Mouse (Mus musculus) heart, embryonic 11.5 days (tissue): ENCODE measurements around the gene Morn3. TPM values are rescaled to one million over a fixed set of nuclear protein-coding genes. Genes with fewer than 3 reads are reported as not detected.
"Not testable (repeated sequence)": the region's sequence is repeated elsewhere in the genome, so short reads cannot be mapped to it uniquely, and the experiment has no call there.

ENCODE experiments used
- ATAC-seq: fragments of 200-750 bp; cut with Nextera tagmentation; replicated peaks from 2 replicates; pipeline ENCODE4 v1.8.0; 2017; ENCODE audit warnings: moderate library complexity; ENCODE audit not compliant: insufficient number of reproducible peaks, low FRiP score, low TSS enrichment
- H3K27ac ChIP-seq: fragments of 300-500 bp; sonication (generic); 2 replicates; pipeline ENCODE4 v1.5.1; 2014; ENCODE audit warnings: mild to moderate bottlenecking, low read depth, low read length
- H3K27me3 ChIP-seq: fragments of 300-500 bp; sonication (generic); 2 replicates; pipeline ENCODE4 v1.6.1; 2014; ENCODE audit warnings: mild to moderate bottlenecking, low read length, mixed read lengths; ENCODE audit not compliant: control insufficient read depth, insufficient read depth
- H3K36me3 ChIP-seq: fragments of 300-500 bp; sonication (generic); 2 replicates; pipeline ENCODE4 v1.6.1; 2014; ENCODE audit warnings: mild to moderate bottlenecking, low read length, moderate library complexity, mixed read lengths; ENCODE audit not compliant: control insufficient read depth, insufficient read depth
- H3K4me1 ChIP-seq: fragments of 300-500 bp; sonication (generic); 2 replicates; pipeline ENCODE4 v1.6.1; 2014; ENCODE audit warnings: low read length; ENCODE audit not compliant: control insufficient read depth, insufficient read depth
- H3K4me2 ChIP-seq: fragments of 300-500 bp; sonication (generic); 2 replicates; pipeline ENCODE4 v1.6.1; 2014; ENCODE audit warnings: mild to moderate bottlenecking, moderate library complexity
- H3K4me3 ChIP-seq: fragments of 300-500 bp; sonication (generic); 2 replicates; pipeline ENCODE4 v1.5.1; 2014; ENCODE audit warnings: low read depth, low read length
- H3K9ac ChIP-seq: fragments of 300-500 bp; sonication (generic); 2 replicates; pipeline ENCODE4 v1.6.1; 2014; ENCODE audit warnings: mild to moderate bottlenecking, low read depth, low read length, moderate library complexity
- H3K9me3 ChIP-seq: fragments of 300-500 bp; sonication (generic); replicated peaks from 2 replicates; pipeline ENCODE4 v1.6.1; 2016; ENCODE audit warnings: low read length; ENCODE audit not compliant: control insufficient read depth
- WGBS: fragments of 180-500 bp; shearing (Covaris S2); extraction: QIAGEN DNeasy Blood & Tissue Kit; methylation state at CpG from one replicate; pipeline ENCODE4 v1.1.7; 2014; ENCODE audit not compliant: insufficient replicate concordance; 5-methylcytosine and 5-hydroxymethylcytosine counted together
- polyA plus RNA-seq: library from polyadenylated mRNA; unstranded; fragments of >200 nt; fragmentation: Nextera tagmentation; extraction: Ambion mirVana; gene quantifications from 2 replicates; pipeline ENCODE4 v1.2.1, GENCODE M21; 2014

Gene Morn3
- polyA plus RNA-seq, 1 experiment from 2014 or later = 0.69 TPM

DNA sequence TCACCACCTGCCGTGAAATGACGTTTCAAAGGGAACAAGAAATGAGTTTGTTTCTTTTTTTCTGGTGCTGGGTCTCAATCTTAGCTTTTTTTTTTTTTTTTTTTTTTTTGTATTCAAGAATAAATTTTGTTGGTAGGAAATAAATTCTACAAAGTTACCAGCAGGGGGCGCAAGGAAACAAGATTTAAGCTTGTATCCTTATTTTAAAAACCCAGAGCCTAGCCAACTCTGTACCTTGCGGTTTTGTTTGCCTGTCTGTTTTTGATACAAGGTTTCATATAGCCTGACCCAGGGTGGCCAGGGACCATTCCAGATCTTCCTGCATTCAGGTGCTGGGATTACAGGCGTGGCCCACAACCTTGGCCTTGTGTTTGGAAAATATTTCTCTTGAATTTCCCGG is 17.4 kb upstream of the Morn3 start:
- H3K36me3 ChIP-seq = no peaks in the 10 kb centered on the region
- H3K4me2 ChIP-seq = no peak overlapping the region
- no peak for ATAC-seq
- WGBS = 34% methylated on average over 6 of the region's 6 CpGs
- no peak overlapping the region for H3K27ac ChIP-seq
- no peak overlapping the region for H3K9ac ChIP-seq
- H3K9me3 ChIP-seq = no peaks in the 10 kb centered on the region
- no peaks in the 10 kb centered on the region for H3K27me3 ChIP-seq
- no peak overlapping the region for H3K4me3 ChIP-seq
- 0 out of 2 replicates have a peak, but pooled peaks cover 3% of the 10 kb centered on the region for H3K4me1 ChIP-seq

- 84% methylated on average over 3 of the region's 3 CpGs for WGBS
- Histone ChIP-seq H3K4me1 (0 out of 2 replicates have a peak, but pooled peaks cover 3% of the 10 kb centered on the region), H3K4me3 (no peak overlapping the region), H3K27me3 (no peaks in the 10 kb centered on the region), H3K36me3 (no peaks in the 10 kb centered on the region), H3K27ac (no peak overlapping the region), H3K9ac (no peak overlapping the region), H3K9me3 (no peaks in the 10 kb centered on the region), H3K4me2 (no peak overlapping the region)
- ATAC-seq = no peak
Observed at GRCm38 (mm10) chr5:123063141-123063540, 16.3 kb upstream of the Morn3 start.

DNA sequence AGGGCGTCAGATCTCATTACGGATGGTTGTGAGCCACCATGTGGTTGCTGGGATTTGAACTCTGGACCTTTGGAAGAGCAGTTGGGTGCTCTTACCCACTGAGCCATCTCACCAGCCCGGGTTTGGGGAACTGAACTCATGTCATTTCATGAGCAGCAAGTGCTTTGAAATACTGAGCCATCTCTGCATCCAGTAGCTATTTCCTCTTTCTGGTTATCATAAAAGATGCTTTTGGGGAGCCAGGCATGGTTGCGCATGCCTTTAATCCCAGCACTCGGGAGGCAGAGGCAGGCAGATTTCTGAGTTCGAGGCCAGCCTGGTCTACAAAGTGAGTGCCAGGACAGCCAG is 14.6 kb upstream of the Morn3 start:
- H3K36me3 ChIP-seq, ATAC-seq, H3K9ac ChIP-seq, H3K4me1 ChIP-seq, H3K27ac ChIP-seq, H3K27me3 ChIP-seq, H3K9me3 ChIP-seq, H3K4me2 ChIP-seq, H3K4me3 ChIP-seq: not testable (repeated sequence)
- WGBS = 87% methylated on average over 4 of the region's 6 CpGs

DNA sequence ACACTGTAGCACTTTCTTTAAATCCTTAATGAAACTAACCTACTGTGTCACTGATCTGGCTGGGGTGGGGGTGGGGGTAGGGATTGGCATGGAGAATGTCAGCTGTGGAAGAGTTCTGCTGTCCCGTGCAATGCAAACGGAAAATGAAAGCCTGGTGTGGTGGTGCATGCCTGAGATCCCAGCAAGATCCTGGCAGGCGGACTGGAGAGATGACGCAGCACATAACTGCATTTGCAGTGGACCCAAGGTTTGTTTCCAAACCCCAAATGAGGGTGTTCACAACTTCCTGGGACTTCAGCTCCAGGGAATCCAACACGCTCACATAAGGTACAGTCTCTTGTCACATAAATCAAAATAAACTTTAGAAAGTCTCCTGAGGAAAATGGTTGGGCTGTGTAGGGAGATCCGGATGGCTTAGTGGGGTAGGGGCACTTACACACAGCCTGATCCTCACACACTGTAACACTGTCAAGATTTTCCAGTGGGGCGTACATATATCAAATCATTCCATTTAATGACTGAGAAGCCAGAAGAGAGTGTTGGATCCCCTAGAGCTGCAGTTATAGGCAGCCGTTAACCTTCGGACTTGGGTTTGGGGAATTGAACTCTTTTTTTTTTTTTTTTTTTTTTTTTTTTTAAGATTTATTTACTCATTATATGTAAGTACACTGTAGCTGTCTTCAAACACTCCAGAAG is 14.0 kb upstream of the Morn3 start:
- Histone ChIP-seq H3K27ac (peak overlapping the region; percentile 63), H3K4me1 (no peaks in the 10 kb centered on the region), H3K27me3 (no peaks in the 10 kb centered on the region), H3K4me2 (peak overlapping the region; percentile 53), H3K36me3 (no peaks in the 10 kb centered on the region), H3K9me3 (no peaks in the 10 kb centered on the region), H3K9ac (0 out of 2 replicates have a peak overlapping the region, but pooled peaks have one; percentile 39), H3K4me3 (no peak overlapping the region)
- WGBS = 60% methylated on average over 9 of the region's 9 CpGs
- no peak for ATAC-seq

GRCm38 (mm10) chr5:123059757-123060520 is 13.1 kb upstream of the Morn3 start:
- H3K27me3 ChIP-seq = no peaks in the 10 kb centered on the region
- H3K36me3 ChIP-seq = no peaks in the 10 kb centered on the region
- H3K4me2 ChIP-seq = peak overlapping the region; percentile 53
- WGBS = 13% methylated on average over 14 of the region's 14 CpGs
- no peaks in the 10 kb centered on the region for H3K4me1 ChIP-seq
- no peak for ATAC-seq
- peak overlapping the region; percentile 1; the same call in 1 of the 2 replicates for H3K4me3 ChIP-seq
- no peaks in the 10 kb centered on the region for H3K9me3 ChIP-seq
- H3K9ac ChIP-seq = peak overlapping the region; percentile 39
- peak overlapping the region; percentile 63 for H3K27ac ChIP-seq

GRCm38 (mm10) chr5:123058251-123059102 is 11.7 kb upstream of the Morn3 start:
- Histone ChIP-seq H3K4me1 (no peaks in the 10 kb centered on the region), H3K4me3 (peak overlapping the region; percentile 44), H3K9me3 (no peaks in the 10 kb centered on the region), H3K4me2 (peak overlapping the region; percentile 63), H3K27me3 (no peaks in the 10 kb centered on the region), H3K9ac (peak overlapping the region; percentile 72), H3K27ac (peak overlapping the region; percentile 68), H3K36me3 (no peaks in the 10 kb centered on the region)
- no peak for ATAC-seq
- 39% methylated on average over 16 of the region's 16 CpGs for WGBS

DNA sequence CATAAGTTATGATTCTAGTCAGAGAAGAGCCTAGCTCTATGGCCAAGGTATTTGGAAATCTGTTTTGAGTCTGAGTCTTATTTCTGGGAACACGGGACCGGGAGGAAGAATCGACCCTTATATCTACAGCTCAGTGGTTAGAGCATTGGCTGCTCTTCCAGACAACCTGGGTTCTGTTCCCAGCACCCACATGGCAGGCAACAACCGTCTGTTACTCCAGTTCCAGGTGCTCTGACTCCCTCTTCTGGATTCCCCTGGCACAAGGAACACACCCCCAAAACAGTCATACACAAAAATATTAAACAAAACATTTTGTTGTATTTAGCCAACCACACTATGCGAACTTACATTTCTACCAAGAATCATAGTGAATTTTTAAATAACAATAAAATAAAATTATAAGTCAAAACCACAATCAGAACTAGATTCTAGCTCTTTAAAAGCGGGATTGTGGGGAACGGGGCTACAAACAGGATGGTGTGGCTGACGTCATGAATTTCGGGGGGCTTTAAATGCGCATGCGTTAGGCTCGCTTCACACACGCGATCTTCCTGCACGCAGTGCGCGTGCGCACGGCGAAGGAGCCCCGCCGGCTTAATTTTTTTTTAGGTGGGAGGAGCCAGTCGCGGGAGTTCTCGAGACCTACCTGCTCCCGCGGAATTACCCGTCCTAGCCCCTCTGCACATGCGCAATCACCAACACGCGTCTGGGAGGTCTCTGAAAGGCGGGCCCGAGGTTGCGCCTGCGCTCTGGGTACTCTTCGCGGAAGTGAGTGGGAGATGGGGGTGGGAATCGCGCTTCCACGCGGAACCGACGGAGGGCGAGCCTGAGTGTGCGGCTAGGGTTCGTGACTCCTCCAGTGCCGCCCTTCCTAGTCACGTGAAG is 10.8 kb upstream of the Morn3 start:
- ATAC-seq = peak; percentile 89
- H3K36me3 ChIP-seq = no peaks in the 10 kb centered on the region
- no peaks in the 10 kb centered on the region for H3K4me1 ChIP-seq
- H3K27ac ChIP-seq = peak overlapping the region; percentile 68
- peak overlapping the region; percentile 63 for H3K4me2 ChIP-seq
- no peaks in the 10 kb centered on the region for H3K27me3 ChIP-seq
- peak overlapping the region; percentile 44 for H3K4me3 ChIP-seq
- no peaks in the 10 kb centered on the region for H3K9me3 ChIP-seq
- WGBS = 8% methylated on average over 48 of the region's 48 CpGs
- H3K9ac ChIP-seq = peak overlapping the region; percentile 72

GRCm38 (mm10) chr5:123051736-123052135 is 4.9 kb upstream of the Morn3 start:
- Histone ChIP-seq H3K27me3 (no peaks in the 10 kb centered on the region), H3K4me3 (no peak overlapping the region), H3K4me2 (no peak overlapping the region), H3K9ac (no peak overlapping the region), H3K27ac (no peak overlapping the region), H3K9me3 (no peaks in the 10 kb centered on the region), H3K36me3 (no peaks in the 10 kb centered on the region), H3K4me1 (no peaks in the 10 kb centered on the region)
- WGBS = 68% methylated on average over 5 of the region's 5 CpGs
- ATAC-seq = no peak
